Mouse (Mus musculus) hindbrain, postnatal 0 days (tissue): ENCODE data around the gene Gpr146. TPM values are rescaled to one million over a fixed set of nuclear protein-coding genes. Genes with fewer than 3 reads are reported as not detected.

Experiments
- ATAC-seq: fragments of 200-750 bp; cut with Nextera tagmentation; 2 replicates; pipeline ENCODE4 v1.8.0; 2017; ENCODE audit warnings: mild to moderate bottlenecking, moderate TSS enrichment, moderate library complexity
- DNase-seq: peaks from one replicate; pipeline ENCODE4 v3.0.0-alpha.2; 2015; ENCODE audit warnings: low spot score
- H3K27ac ChIP-seq: fragments of 300-500 bp; sonication (generic); 2 replicates; pipeline ENCODE4 v1.5.1; 2014; ENCODE audit warnings: mild to moderate bottlenecking
- H3K27me3 ChIP-seq: fragments of 300-500 bp; sonication (generic); 2 replicates; pipeline ENCODE4 v1.6.1; 2014; ENCODE audit warnings: low read length, mixed read lengths; ENCODE audit not compliant: insufficient read depth
- H3K36me3 ChIP-seq: fragments of 300-500 bp; sonication (generic); 2 replicates; pipeline ENCODE4 v1.6.1; 2014; ENCODE audit warnings: low read length, mixed read lengths; ENCODE audit not compliant: insufficient read depth
- H3K4me1 ChIP-seq: fragments of 300-500 bp; sonication (generic); 2 replicates; pipeline ENCODE4 v1.6.1; 2014; ENCODE audit warnings: antibody characterized with exemption, low read length, mixed read lengths; ENCODE audit not compliant: insufficient read depth
- H3K4me2 ChIP-seq: fragments of 300-500 bp; sonication (generic); 2 replicates; pipeline ENCODE4 v1.6.1; 2014; ENCODE audit warnings: low read depth, mild to moderate bottlenecking, low read length, moderate library complexity, mixed read lengths
- H3K4me3 ChIP-seq: fragments of 300-500 bp; sonication (generic); 2 replicates; pipeline ENCODE4 v1.5.1; 2014; ENCODE audit warnings: low read length
- H3K9ac ChIP-seq: fragments of 300-500 bp; sonication (generic); replicated peaks from 2 replicates; pipeline ENCODE4 v1.6.1; 2014; ENCODE audit warnings: mild to moderate bottlenecking, low read length, moderate library complexity, mixed read lengths
- H3K9me3 ChIP-seq: fragments of 300-500 bp; sonication (generic); 2 replicates; pipeline ENCODE4 v1.6.1; 2016; ENCODE audit warnings: low read length, mixed read lengths
- CTCF ChIP-seq: IDR thresholded peaks from 2 replicates; pipeline ENCODE4 v1.5.1; 2016; ENCODE audit warnings: antibody characterized with exemption, control low read depth, low read depth
- WGBS: fragments of 180-500 bp; shearing (Covaris S2); extraction: QIAGEN DNeasy Blood & Tissue Kit; methylation state at CpG from one replicate; pipeline ENCODE4 v1.1.7; 2014; 5-methylcytosine and 5-hydroxymethylcytosine counted together
- polyA plus RNA-seq: library from polyadenylated mRNA; unstranded; fragments of >200 nt; fragmentation: Nextera tagmentation; extraction: Ambion mirVana; gene quantifications from 2 replicates; pipeline ENCODE4 v1.2.1, GENCODE M21; 2015
- total RNA-seq: library from RNA; depleted of rRNA; stranded (reverse); fragments of >200 nt; gene quantifications from 2 replicates; pipeline ENCODE4 v1.2.3, GENCODE M21; 2014

Gene Gpr146
- total and polyA plus RNA-seq, 2 experiments from 2014 or later = 4.4 to 8.1 TPM

- Histone ChIP-seq H3K27me3 (no peaks in the 10 kb centered on the region), H3K4me2 (no peak overlapping the region), H3K9me3 (no peaks in the 10 kb centered on the region), H3K36me3 (no peaks in the 10 kb centered on the region), H3K4me3 (no peak overlapping the region), H3K27ac (no peak overlapping the region), H3K9ac (no peak overlapping the region), H3K4me1 (peaks cover 4% of the 10 kb centered on the region; the same call in 1 of the 2 replicates)
- DNase-seq (no peak), ATAC-seq (no peak)
- WGBS = 71% methylated on average over 1 of the region's 1 CpGs
- TF ChIP-seq CTCF = no peak
Observed at GRCm38 (mm10) chr5:139365827-139366226, 11.7 kb upstream of the Gpr146 start.

GRCm38 (mm10) chr5:139366484-139366883, 11.0 kb upstream of the Gpr146 start:
- H3K27me3 ChIP-seq = no peaks in the 10 kb centered on the region
- WGBS = 67% methylated on average over 11 of the region's 11 CpGs
- H3K36me3 ChIP-seq = no peaks in the 10 kb centered on the region
- DNase-seq (no peak), ATAC-seq (no peak)
- H3K9ac ChIP-seq = no peak overlapping the region
- no peak overlapping the region for H3K4me3 ChIP-seq
- H3K27ac ChIP-seq = no peak overlapping the region
- no peak overlapping the region for H3K4me2 ChIP-seq
- H3K4me1 ChIP-seq = peaks cover 10% of the 10 kb centered on the region
- H3K9me3 ChIP-seq = no peaks in the 10 kb centered on the region
- TF ChIP-seq CTCF = no peak

DNA sequence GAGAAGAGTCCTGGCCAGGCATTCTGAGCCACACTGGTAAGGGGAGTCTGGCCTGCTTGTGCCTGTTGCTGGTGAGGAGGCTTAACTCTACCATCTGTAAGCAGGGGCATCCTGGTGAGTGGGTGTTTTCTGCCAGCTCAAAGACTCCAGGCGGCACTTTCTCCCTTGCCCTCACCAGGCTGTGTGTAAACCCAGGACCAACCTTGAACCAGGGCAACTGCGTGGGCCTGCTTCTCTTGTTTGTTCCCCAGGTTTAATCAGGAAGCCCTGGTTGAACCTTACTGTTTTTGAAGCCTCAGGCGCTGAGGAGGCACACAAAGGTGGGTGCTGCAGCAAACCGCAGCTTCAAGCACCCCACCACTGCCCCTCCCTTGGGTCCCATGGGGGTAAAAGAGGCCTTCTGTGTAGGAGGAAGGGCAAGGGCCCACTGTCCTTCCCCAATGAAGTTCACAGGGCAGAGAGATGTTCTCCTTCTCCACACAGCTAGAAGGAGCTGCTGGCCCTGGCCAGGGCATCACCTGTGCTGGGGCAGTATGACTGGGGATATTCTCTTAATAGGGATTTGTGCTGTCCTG, 9.5 kb upstream of the Gpr146 start:
- Histone ChIP-seq H3K4me3 (no peak overlapping the region), H3K27me3 (no peaks in the 10 kb centered on the region), H3K4me1 (peaks cover 19% of the 10 kb centered on the region), H3K36me3 (no peaks in the 10 kb centered on the region), H3K9me3 (no peaks in the 10 kb centered on the region), H3K4me2 (no peak overlapping the region), H3K9ac (peak overlapping the region; percentile 3; the same call in 1 of the 2 replicates), H3K27ac (no peak overlapping the region)
- ATAC-seq (no peak), DNase-seq (no peak)
- 85% methylated on average over 4 of the region's 4 CpGs for WGBS
- TF ChIP-seq CTCF = no peak

- no peak overlapping the region for H3K27ac ChIP-seq
- H3K27me3 ChIP-seq = no peaks in the 10 kb centered on the region
- H3K4me3 ChIP-seq = no peak overlapping the region
- TF ChIP-seq CTCF = no peak
- DNase-seq (no peak), ATAC-seq (no peak)
- H3K4me2 ChIP-seq = no peak overlapping the region
- H3K36me3 ChIP-seq = no peaks in the 10 kb centered on the region
- no peaks in the 10 kb centered on the region for H3K9me3 ChIP-seq
- peak overlapping the region; percentile 3; the same call in 1 of the 2 replicates for H3K9ac ChIP-seq
- WGBS = 73% methylated on average over 11 of the region's 11 CpGs
- peaks cover 19% of the 10 kb centered on the region for H3K4me1 ChIP-seq
Observed at GRCm38 (mm10) chr5:139368638-139369320, 8.7 kb upstream of the Gpr146 start.

- Histone ChIP-seq H3K27me3 (no peaks in the 10 kb centered on the region), H3K4me2 (no peak overlapping the region; the same call in 1 of the 2 replicates), H3K9ac (no peak overlapping the region), H3K4me3 (no peak overlapping the region), H3K27ac (no peak overlapping the region), H3K36me3 (no peaks in the 10 kb centered on the region), H3K4me1 (peaks cover 16% of the 10 kb centered on the region), H3K9me3 (no peaks in the 10 kb centered on the region)
- TF ChIP-seq CTCF = no peak
- ATAC-seq = no peak
- 86% methylated on average over 6 of the region's 6 CpGs for WGBS
- DNase-seq = no peak
Observed at GRCm38 (mm10) chr5:139370336-139370735, 7.2 kb upstream of the Gpr146 start.

GRCm38 (mm10) chr5:139371118-139371517, 6.4 kb upstream of the Gpr146 start:
- H3K27ac ChIP-seq = peak overlapping the region; percentile 91; the same call in 1 of the 2 replicates
- peaks cover 16% of the 10 kb centered on the region for H3K4me1 ChIP-seq
- H3K9me3 ChIP-seq = no peaks in the 10 kb centered on the region
- ATAC-seq = no peak
- H3K4me3 ChIP-seq = peak overlapping the region; percentile 70
- no peaks in the 10 kb centered on the region for H3K36me3 ChIP-seq
- DNase-seq = no peak
- TF ChIP-seq CTCF = no peak
- no peaks in the 10 kb centered on the region for H3K27me3 ChIP-seq
- peak overlapping the region; percentile 89; the same call in 1 of the 2 replicates for H3K9ac ChIP-seq
- WGBS = 60% methylated on average over 5 of the region's 5 CpGs
- H3K4me2 ChIP-seq = peak overlapping the region; percentile 94
